Mouse (Mus musculus) testis, adult 2 months (tissue): ENCODE results near the gene Glce.

Experiments used
- CTCF ChIP-seq: fragments of 200-500 bp; IDR thresholded peaks from 2 replicates; pipeline ENCODE4 v1.5.1; 2012; ENCODE audit warnings: low read depth, mild to moderate bottlenecking, inconsistent platforms, low read length, moderate library complexity; ENCODE audit not compliant: control insufficient read depth, insufficient read depth, insufficient replicate concordance
- POLR2A ChIP-seq: fragments of 200-500 bp; IDR thresholded peaks from 2 replicates; pipeline ENCODE4 v1.6.1; 2012; ENCODE audit warnings: low read depth, mild to moderate bottlenecking, inconsistent platforms, low read length, moderate library complexity; ENCODE audit not compliant: control insufficient read depth

- TF ChIP-seq CTCF (no peak), POLR2A (no peak)
These were observed 36.9 kb downstream of the Glce start for GRCm38 (mm10) chr9:62085548-62085947.
